Mouse (Mus musculus) cerebral cortex, adult 2 months (tissue): ENCODE data around the gene Impdh1.

Experiments
- WGBS: fragments of 180-500 bp; shearing (Covaris S2); methylation state at CpG from one replicate; pipeline ENCODE4 v1.1.7; 2018; 5-methylcytosine and 5-hydroxymethylcytosine counted together

Impdh1 gene

DNA sequence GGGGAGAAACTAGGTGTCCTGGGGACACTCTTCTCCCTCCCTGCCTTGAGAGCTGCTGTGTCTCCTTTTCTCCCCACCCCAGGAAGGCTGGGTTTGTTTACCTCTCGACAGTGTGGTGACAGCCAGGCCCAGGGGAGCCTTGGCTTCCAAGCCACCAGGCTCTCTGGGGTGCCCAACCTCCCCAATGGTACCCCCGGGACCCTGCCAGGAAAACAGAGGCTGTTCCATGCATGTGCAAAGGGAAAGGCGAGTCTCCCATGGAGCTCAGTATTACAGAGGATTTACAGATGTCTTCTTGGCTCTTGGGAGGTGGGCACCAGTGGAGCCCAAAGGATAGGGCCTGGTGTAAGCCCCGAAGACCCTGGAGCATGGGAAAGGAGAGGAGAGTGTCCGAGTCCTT lies 2.7 kb downstream of the Impdh1 start:
- 84% methylated on average over 5 of the region's 5 CpGs for WGBS

DNA sequence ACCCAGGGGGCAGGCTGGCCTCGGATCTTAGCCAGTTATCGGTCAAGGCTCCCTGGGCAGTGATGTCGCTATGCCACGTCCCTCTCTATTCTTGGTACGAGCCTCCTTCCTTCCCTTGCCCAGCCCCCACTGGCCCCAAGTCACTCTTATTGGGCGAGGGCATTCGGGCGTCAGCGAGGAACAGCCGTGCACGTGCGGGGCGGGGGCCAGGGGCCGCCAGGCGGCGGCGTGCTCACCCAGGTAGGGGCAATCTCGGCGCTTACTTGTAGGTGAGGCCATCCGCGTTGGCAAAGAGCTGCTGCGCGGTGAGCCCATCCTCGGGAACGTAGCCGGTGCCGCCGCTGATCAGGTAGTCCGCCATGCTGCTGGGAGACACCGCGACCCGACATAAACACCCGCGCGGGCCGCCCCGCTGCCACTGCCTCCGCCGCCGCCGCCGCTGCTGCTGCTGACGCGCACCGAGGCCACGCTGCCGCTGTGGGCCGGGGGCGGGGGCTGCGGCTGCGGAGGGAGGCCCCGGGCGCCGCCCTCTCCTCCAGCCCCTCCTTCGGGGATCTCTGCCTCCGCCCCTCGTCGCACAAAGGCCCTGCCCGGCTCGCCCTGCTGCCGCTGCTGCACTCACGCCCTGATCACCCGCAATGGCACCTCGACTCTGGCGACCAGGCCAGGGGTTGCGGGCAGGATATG lies 4.2 kb downstream of the Impdh1 start:
- WGBS: 1% methylated on average over 66 of the region's 66 CpGs

DNA sequence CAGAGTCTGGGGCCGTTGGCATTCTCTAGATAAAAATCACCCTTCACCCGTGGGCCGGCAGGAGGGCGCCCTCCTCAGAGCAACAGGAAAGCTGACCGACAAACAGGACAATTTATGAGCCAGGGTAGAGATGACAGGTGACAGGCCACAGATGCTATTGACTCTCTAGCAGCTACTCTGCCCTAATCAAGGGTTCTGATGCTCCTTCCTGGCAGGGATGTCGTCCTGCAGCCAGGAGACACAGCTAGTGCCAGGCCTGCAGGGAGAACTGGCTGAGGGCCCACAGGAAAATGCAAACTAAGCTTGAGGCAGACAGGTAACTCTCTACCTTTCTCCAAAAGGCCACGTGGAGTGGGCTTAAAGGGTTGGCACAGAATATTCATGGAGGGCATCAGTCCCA lies 5.0 kb downstream of the Impdh1 start:
- 28% methylated on average over 7 of the region's 7 CpGs for WGBS

DNA sequence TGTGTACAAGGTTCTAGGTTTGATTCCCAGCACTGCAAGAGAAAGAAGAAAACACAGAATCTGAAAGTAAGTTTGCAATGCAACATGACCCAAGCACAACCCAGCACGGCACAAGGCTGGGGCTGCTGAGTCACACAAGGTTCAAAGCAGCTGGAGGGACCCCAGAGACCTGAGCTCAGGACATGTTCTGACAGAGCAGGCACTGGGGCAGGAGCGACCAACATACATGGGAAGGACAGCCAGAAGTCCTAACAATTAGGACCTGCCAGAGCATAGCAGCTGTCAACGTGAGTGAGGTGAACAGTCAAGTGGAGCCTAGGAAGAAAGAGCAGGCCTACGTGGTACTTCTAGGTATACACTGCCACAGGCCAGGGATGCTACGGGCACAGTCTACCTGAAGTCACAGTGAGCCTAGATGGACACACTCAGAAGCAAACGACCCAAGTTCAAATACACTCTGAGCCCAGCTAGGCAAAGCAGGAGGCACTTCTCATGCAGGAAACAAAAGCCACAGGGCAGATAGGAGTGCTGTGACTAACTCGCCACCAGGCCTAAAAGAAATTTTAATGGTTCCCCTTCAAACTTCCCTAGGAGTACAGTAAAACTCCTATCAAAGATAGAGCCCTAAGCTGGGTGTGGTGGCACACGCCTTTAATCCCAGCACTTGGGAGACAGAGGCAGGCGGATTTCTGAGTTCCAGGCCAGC lies 5.8 kb downstream of the Impdh1 start:
- WGBS: 79% methylated on average over 9 of the region's 9 CpGs

DNA sequence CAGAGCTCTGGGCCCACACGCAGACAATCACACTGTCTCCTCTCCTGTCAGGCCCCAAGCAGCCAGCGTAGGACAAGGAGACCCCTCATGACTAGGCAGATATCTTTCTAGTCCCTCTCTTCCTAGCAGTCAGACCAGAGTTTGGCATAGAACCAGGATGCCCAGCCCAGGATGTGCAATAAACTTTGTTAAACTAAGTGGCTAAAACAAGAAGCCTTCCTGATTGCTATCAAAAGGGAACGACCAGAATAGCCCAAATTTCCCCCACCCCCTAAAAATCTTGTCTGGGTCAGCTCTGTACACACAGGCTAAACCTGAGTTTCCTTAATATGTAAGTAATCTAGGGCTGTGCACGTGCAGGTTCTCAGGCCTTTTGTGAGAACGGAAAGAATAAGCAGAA lies 8.0 kb downstream of the Impdh1 start:
- WGBS: 62% methylated on average over 5 of the region's 5 CpGs

DNA sequence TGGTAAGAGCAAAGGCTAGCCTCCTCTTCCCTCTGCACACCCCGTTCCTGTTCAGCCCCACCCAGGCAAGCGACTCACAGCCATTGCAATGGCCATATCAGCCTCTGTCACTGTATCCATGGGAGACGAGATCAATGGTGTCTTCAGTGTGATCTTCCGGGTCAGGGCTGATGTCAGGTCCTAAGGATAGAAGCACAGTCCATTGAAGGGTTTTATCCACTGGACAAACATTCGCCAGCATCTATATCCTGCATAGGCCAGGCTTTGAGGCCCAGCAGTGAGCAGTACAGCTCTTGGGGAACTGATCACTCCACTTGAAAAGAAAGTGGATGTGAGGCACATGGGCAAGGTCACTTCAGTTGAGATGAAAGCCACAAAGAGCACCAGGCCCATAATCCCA lies 9.1 kb downstream of the Impdh1 start:
- WGBS: 88% methylated on average over 5 of the region's 5 CpGs

DNA sequence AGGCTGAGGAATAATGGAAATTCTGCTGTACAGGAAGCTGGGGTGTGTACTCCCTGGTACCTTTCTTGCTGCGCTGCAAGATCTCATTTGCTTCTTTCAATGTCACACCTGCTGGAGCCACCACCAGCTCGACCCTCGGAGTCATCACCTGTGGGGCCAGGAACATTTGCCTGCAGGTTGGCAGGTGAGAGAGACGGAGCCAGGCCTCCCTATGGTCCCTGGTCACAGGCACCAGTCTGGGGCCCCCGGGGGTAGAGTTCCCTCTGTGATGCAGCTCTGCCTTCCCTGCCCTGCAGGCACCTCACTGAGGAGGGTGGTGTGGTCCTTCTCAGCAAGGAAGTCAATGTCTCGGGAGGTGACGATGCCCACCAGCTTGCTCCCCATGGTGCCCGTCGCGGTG lies 10.2 kb downstream of the Impdh1 start:
- 94% methylated on average over 10 of the region's 10 CpGs for whole genome bisulfite sequencing

DNA sequence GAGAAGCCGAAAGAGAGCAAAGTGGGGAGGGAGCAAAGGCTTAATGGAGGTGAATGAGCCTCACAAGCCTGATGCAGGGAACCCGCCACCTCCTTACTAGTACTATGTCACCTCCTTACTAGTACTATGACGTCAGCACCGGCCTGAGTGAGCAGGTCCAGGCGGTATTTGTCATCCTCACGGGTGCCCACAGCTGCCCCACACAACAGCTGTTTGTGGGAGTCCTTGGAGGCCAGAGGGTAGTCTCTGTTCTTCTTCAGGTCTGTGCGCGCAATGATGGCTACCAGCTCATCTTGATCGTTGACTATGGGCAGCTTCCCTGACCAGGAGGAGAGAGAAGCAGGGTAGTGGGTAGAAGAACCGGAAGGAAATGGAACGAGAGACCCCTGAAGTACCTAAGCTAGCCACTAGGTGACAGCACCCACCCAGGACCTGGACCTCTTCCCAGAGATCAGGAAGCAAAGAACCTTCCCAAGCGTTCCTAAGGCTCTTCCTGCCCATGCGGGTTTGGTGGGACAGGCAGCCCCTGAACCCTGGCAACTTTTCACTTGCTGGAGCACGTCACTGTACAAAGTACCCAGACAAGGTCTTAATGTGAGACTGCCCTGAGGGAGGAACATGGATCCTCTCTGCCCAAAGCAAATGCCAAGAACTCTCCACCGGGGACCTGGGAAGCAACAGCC lies 11.1 kb downstream of the Impdh1 start:
- WGBS: 54% methylated on average over 15 of the region's 15 CpGs

DNA sequence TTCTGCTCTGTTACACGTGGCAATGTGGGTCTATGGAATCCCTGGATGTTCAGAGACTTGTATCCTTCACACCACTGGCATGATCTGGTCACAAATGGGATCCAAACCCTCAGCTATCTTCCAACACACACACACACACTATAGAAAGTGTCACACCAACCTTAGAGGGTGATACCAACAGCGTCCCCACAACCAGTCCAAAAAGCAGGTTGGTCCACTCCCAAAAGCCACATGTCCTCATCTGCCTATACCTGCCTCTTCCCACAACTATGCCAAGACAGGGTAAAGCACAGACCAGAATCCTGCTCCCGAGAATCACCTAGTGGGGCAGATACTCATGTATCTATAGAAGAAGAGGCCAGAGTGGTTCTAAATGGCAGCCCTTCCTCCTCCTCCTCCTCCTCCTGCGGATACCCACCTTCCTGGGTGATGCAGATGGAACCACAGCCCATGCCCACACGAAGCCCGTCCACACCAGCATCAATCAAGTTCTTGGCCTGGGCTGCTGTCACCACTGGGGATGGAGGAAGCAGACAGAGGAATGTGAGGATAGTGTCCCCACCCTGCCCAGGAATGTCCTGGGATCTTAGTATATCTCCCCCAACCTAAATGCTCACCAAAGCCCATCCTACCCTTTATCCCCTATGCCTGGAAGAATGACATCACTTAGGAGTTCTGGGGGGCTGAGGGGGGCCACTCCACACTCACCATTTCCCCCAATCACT lies 12.1 kb downstream of the Impdh1 start:
- WGBS: 93% methylated on average over 6 of the region's 6 CpGs

DNA sequence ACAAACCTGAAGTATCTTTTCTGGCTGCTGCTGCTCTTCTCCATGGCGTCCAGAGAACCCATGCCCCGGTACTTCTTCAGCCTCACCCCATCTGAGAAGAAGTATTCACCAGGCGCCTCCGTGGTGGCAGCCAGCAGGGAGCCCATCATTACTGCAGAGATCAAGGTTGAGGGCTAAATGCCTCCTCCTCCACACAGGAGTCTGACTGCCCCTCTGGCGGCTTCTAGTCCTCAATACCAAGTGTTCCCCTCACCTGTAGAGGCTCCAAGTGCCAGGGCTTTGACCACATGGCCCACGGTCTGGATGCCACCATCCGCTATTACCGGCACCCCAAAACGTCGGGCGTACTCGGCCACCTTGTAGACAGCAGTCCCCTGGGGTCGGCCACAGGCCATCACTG lies 13.1 kb downstream of the Impdh1 start:
- WGBS: 95% methylated on average over 13 of the region's 13 CpGs

DNA sequence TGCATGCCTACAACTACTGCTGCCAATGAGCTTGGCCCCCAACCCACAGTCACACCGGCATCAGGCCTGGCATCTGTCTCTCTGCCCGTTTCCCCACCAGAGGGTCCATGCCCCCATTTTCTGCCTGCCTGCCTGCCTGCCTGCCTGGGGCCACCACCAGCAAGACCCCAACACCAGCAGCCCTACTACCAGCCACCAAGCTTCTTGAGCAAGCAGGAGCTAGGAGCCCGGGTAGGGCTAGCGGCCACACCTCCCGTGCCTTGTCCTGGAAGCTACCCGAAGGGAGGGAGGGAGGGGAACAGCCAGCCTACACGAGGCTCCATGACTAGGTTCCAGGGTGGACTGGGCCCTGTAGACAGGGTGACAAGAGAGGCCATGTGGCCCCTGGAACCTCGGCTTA lies 14.2 kb downstream of the Impdh1 start:
- 85% methylated on average over 8 of the region's 8 CpGs for WGBS

DNA sequence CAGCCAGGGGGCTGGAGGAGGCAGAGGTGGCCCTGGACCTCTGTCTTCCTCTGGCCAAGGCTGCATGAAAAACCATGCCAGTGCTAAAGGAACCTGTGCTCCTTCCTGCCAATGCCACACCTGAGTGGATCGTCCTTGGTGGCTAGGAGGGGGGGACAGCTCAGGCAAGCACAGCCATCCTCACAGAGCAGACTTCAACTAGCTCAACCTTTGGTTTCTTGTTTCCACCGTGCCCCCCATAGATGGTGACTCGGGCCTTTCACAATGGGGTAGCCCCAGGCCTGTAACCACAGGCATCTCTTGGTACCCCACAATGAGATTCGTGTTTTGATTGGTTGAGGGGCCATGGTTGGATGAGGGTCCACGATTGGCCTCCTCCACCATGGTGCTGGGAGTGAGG lies 14.8 kb downstream of the Impdh1 start:
- whole genome bisulfite sequencing: 91% methylated on average over 5 of the region's 5 CpGs

DNA sequence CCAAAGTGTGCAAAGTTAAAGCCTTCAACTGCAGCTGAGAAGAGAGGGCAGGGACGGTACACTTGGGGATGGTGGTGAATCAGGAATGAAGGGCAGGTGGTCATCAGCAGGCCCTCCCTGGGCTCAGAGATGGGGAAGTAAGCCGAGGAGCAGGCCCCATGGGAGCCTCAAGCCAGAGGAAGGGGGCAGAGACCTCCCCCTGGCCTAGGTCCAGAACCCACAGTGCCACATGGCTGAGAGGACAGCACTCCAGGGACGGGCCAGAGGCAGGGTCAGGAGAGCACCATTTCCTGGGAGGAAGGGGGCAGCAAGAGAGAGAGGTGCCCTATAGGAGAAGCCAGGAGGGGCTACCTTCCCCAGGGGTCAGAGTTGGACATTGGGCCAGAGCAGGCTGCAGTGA lies 15.7 kb downstream of the Impdh1 start:
- 65% methylated on average over 3 of the region's 3 CpGs for WGBS

DNA sequence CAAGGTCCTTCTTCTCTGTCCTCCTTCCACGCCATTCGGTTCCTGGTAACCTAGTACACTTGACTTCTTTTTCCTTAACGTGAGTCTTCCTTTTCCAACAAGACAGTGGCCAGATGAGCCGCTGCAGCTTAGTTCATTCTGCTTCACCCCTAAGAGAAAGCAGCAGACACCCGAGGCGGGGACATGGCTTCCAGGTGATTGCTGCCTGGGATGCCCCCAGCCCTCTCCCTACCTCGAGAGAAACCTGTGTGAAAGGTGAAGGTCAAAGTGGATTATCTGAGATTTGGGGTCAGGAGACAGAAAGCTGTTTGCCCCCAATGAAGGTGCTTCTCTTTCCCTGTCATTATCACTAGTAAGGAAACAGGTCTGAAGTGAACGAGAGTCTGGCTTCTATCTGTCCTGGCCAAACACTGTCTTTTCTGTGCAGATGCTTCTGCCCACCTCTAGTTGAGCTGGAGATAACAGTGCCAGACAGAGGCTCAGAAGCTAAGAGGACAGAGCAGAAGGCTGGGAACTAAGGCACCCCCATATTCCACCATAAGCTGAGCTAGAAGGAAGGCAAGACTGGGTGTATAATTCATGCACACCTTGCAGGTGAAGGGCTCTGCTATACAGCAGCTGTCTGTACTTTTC lies 16.8 kb downstream of the Impdh1 start:
- 50% methylated on average over 8 of the region's 8 CpGs for WGBS

DNA sequence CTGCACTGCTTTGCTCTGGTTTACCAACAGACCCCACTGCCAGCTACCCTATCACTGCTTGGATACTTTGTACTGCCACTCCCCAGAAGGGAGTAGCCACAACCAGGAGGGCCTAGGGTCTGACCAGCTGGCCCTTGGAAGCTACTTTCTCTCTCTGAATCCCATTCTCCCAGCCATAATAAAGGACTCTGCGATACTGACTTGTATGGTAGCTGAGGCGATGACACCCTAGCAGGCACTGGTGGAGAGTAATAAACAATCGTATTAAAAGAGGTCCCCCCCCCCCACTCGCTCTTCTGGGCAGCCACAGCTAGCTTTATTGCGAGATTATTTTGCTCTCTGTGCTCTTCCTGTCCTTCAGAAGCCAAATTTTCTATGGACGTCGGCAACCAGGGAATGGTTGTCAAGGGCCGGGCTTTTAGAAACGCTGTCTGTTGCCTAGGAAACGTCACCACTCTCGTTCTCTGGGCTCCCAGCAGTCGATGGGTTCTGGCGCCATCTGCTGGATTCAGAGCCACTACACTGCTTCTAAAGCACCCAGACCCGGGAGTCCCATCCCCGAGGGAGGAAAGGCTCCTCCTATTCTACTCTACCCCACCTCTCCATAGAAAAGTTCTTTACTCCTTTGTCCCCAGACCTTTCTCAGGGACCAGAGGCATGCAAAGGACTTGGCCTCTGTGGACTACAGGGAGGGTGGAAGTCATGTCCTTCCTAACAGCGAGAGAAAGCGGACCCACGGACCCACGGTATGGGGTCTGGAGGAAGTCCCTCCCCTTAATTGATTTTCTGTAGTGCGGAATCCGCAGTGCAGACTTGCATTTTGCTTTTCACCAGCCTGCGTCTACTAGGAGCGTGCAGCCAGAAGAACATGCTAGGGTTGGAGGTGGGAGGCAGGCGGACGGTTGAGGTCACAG lies 17.6 kb downstream of the Impdh1 start:
- WGBS: 10% methylated on average over 25 of the region's 25 CpGs

DNA sequence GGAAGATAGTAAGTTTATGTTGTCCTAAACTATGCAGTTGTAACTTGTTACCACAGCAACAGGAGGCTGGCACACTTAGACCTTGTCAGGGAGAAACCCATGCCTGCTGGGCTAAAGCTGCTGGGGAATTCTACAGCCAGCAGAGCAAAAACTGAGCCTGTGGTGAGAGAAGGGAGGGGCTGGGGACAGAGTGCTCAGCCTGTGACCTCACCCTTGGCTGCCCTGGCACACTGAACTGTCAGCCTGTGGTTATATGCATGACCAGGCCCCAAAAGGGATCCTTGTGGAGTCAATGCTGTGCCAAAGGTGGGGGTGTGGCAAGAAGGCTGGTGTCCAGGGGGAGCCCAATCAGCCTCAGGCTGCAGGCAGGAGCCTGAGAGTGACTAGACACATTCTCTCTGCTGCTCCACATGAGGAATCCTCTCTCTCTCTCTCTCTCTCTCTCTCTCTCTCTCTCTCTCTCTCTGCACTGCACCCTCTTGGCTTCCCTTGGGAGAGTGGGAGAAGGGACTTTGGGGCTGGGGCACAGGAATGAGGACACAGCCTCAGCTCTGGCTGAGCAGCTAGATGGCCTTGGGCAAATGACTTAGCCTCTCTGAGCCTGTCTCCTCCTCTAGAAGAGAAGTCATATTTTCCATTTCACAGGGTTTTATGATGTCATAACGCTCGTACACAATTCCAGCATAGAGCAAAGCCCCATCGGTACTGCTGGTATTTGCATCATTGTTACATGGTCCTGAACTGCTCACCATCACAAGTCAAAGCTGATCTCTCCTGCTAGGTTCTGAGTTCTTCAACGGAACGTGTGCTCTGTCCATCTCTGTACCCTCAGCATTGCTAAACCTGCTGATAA lies 20.1 kb downstream of the Impdh1 start:
- WGBS: 88% methylated on average over 5 of the region's 5 CpGs

DNA sequence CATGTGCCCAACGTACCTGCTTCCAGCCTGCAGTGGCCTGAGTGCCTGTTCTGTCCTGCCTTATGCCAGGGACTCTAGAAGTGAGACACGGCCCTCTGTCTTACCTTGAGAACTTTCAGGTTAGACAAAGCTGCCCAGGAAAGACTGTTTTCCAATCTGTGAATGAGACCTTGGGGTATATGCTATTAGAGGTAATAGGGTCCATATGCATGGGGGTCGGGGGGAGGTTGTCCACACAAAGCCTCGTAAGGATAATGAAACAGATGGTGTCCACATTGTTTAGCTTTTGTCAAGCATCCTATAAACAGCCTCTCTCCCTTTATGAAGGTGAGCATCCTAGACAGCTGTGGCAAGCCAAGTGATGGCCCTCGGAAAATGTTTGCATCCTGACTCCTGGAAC lies 21.0 kb downstream of the Impdh1 start:
- 93% methylated on average over 5 of the region's 5 CpGs for WGBS

DNA sequence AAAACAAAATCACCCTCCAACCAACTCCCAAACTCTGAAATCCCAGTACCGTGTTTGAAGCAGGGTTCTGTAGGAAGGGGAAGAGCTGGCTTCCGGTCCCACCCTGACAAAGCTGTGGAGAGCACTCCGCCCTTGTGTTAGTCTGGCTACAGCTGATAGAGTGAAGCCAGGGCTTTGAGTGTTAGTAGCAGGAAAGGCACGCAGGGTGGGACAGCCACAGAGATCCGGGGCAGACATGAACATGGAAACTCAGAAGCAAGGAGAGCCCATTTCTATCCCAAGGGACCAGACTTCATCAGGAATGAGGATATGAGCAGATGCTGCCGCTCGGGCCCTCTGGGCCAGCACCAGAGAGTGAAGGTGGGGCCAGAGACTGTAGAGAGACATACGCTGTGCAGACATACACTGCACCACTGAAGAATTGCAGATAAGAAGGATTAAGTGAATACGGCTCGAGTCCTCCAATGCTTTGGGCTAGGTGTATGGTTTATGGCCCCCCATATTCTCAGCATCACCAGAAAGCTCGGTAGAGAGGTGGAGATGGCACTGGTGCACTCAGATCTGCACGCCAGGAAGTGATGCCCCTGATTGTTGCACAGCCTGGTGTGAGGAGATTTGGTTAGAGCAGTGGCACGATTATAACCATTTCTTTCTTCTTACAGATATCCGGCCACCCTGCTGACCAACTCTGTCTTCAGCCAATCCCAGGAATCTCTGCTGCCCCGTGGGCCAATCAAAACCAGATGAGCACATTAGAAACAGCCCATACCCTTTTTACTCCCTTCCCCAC lies 22.0 kb downstream of the Impdh1 start:
- 77% methylated on average over 15 of the region's 15 CpGs for WGBS

DNA sequence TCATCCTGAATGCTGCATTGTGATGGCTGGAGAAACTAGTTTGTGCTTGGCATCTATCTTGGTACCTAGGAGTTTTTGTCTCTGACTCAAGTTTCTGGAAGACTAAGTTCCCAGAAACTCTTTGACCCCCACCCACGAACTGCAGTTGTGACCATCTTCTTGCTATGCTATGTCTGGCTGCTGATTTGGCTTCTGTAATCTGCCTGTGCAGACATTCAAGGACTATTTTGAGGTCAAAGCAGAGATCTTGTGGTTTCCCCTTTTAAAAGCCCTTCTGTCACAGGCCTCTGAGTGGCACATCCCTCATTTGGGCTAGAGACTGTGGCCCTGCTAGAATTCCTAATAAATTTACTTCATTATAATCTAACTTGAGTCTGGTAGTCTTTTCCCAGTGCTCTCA lies 28.2 kb downstream of the Impdh1 start:
- 69% methylated on average over 1 of the region's 1 CpGs for WGBS
